Mouse (Mus musculus): ENCODE data around the gene Mall.

DNA sequence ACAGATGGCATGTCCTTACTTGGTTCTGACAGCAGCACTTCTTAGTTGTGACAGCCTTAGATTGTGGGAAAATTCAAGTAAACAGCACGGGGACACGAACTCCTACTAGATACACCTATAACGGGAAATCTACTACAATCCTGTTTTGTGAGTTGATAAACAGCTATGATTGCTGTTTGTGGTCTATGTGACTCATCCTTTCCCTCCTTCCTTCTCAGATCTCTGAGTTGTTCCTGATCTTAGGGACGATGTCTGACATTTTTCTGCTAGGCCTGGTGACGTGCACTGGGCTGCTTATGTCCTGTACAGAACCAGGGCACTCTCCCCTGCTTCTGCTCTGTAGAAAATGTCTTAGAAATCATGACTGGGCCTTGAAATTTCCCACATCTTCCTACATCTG is 31.9 kb upstream of the Mall start:
- TF ChIP-seq CTCF (IDR thresholded peaks at IDR 0.05; ENCODE audit: insufficient read depth, low read length) (no peak), POLR2A (IDR thresholded peaks at IDR 0.05; ENCODE audit: borderline replicate concordance, extremely low read depth, low read depth, low read length) (no peak)
